Mouse (Mus musculus): ENCODE data around the gene Ccdc50.

Ccdc50 gene

GRCm38 (mm10) chr16:27483834-27484233, 95.2 kb downstream of the Ccdc50 start:
- POLR2A ChIA-PET = no interaction called here
- CTCF ChIA-PET = interaction anchor here in 1 of 4 experiments (0.5 kb wide), 1 partner anchor 913 kb away, joined by 3 read pairs; no protein-coding TSS in a partner anchor
